Mouse (Mus musculus) liver, embryonic 14.5 days (tissue): ENCODE measurements around the gene Jph3. TPM values are rescaled to one million over a fixed set of nuclear protein-coding genes. Genes with fewer than 3 reads are reported as not detected.

ENCODE experiments used
- ATAC-seq: fragments of 200-750 bp; cut with Nextera tagmentation; 2 replicates; pipeline ENCODE4 v1.8.0; 2017; ENCODE audit warnings: moderate number of reproducible peaks, mild to moderate bottlenecking, moderate library complexity; ENCODE audit not compliant: insufficient read depth
- DNase-seq, 3 experiments: peaks; one replicate each; pipeline ENCODE4 v3.0.0-alpha.2; 2012 to 2013; ENCODE audit warnings: low read depth in 3 of 3, low spot score in 3 of 3
- H3K27ac ChIP-seq: fragments of 300-500 bp; sonication (generic); 2 replicates; pipeline ENCODE4 v1.5.1; 2014; ENCODE audit warnings: moderate library complexity, mild to moderate bottlenecking, control low read depth, inconsistent platforms
- H3K27me3 ChIP-seq: fragments of 300-500 bp; sonication (generic); 2 replicates; pipeline ENCODE4 v1.6.1; 2014; ENCODE audit warnings: mild to moderate bottlenecking, low read length, moderate library complexity; ENCODE audit not compliant: control insufficient read depth, insufficient read depth
- H3K36me3 ChIP-seq: fragments of 300-500 bp; sonication (generic); replicated peaks from 2 replicates; pipeline ENCODE4 v1.6.1; 2014; ENCODE audit warnings: low read depth; ENCODE audit not compliant: control insufficient read depth, insufficient read depth
- H3K4me1 ChIP-seq, 2 experiments: fragments of 200-500 bp in 1 of 2; fragments of 300-500 bp in 1 of 2; sonication (generic) in 1 of 2; replicated peaks; 2 replicates each; pipeline ENCODE4 v1.6.1; 2012 to 2014; ENCODE audit warnings: antibody characterized with exemption in 1 of 2, inconsistent platforms in 1 of 2, low read length in 1 of 2; ENCODE audit not compliant: control insufficient read depth in 2 of 2, insufficient read depth in 2 of 2
- H3K4me2 ChIP-seq: fragments of 300-500 bp; sonication (generic); 2 replicates; pipeline ENCODE4 v1.6.1; 2014; ENCODE audit warnings: low read depth, mild to moderate bottlenecking, control low read depth, moderate library complexity
- H3K4me3 ChIP-seq, 2 experiments: fragments of 200-500 bp in 1 of 2; fragments of 300-500 bp in 1 of 2; sonication (generic) in 1 of 2; 2 replicates each; pipeline ENCODE4 v1.5.1; 2012 to 2014; ENCODE audit warnings: low read depth in 2 of 2, low read length in 2 of 2, mild to moderate bottlenecking in 2 of 2, control low read depth in 1 of 2, inconsistent platforms in 1 of 2, moderate library complexity in 1 of 2; ENCODE audit not compliant: insufficient read depth in 1 of 2
- H3K9ac ChIP-seq: fragments of 300-500 bp; sonication (generic); replicated peaks from 2 replicates; pipeline ENCODE4 v1.6.1; 2014; ENCODE audit warnings: mild to moderate bottlenecking, control low read depth, moderate library complexity
- H3K9me3 ChIP-seq: fragments of 300-500 bp; sonication (generic); 2 replicates; pipeline ENCODE4 v1.6.1; 2016; ENCODE audit warnings: low read length, mixed read lengths; ENCODE audit not compliant: control insufficient read depth
- CTCF ChIP-seq: IDR thresholded peaks from 2 replicates; pipeline ENCODE4 v1.5.1; 2016; ENCODE audit warnings: antibody characterized with exemption, low read depth, control low read depth
- EP300 ChIP-seq: IDR thresholded peaks from 2 replicates; pipeline ENCODE4 v1.6.1; 2016; ENCODE audit warnings: antibody characterized with exemption, low read depth
- WGBS: fragments of 180-500 bp; shearing (Covaris S2); extraction: QIAGEN DNeasy Blood & Tissue Kit; methylation state at CpG from one replicate; pipeline ENCODE4 v1.1.7; 2014; ENCODE audit not compliant: insufficient replicate concordance; 5-methylcytosine and 5-hydroxymethylcytosine counted together
- polyA plus RNA-seq, 2 experiments: library from polyadenylated mRNA; depleted of rRNA in 1 of 2; stranded (reverse) in 1 of 2; unstranded in 1 of 2; fragments of >200 nt; fragmentation: Nextera tagmentation in 1 of 2; extraction: Ambion mirVana in 1 of 2; gene quantifications; 2 replicates each; pipeline versions ENCODE4 v1.2.1 to v1.2.3; 2012 to 2014

The Jph3 gene
- polyA plus RNA-seq, 2 experiments, result not detected

GRCm38 (mm10) chr8:121792159-121792558 lies 62.7 kb downstream of the Jph3 start:
- Histone ChIP-seq H3K4me1 (no peaks in the 10 kb centered on the region), H3K9me3 (no peaks in the 10 kb centered on the region), H3K9ac (no peak overlapping the region), H3K4me3 (no peak overlapping the region), H3K27ac (no peak overlapping the region), H3K36me3 (no peaks in the 10 kb centered on the region; the same call in 1 of the 2 replicates), H3K27me3 (no peaks in the 10 kb centered on the region), H3K4me2 (no peak overlapping the region)
- DNase-seq (peak in 2 of 3 experiments; percentile 13 to 17), ATAC-seq (peak; percentile 40; the same call in 1 of the 2 replicates)
- WGBS, result 13% methylated on average over 7 of the region's 7 CpGs
- no peak for TF ChIP-seq CTCF
- no peak for TF ChIP-seq EP300

GRCm38 (mm10) chr8:121792627-121793026 lies 63.2 kb downstream of the Jph3 start:
- Histone ChIP-seq H3K4me3 (no peak overlapping the region), H3K27ac (no peak overlapping the region)
- no peak for ATAC-seq

GRCm38 (mm10) chr8:121794151-121794550 lies 64.7 kb downstream of the Jph3 start:
- no peak for ATAC-seq
- H3K4me2 ChIP-seq, result no peak overlapping the region
- H3K27ac ChIP-seq, result no peak overlapping the region
- H3K4me1 ChIP-seq, result no peaks in the 10 kb centered on the region
- no peaks in the 10 kb centered on the region for H3K9me3 ChIP-seq
- no peaks in the 10 kb centered on the region for H3K27me3 ChIP-seq
- no peak overlapping the region for H3K4me3 ChIP-seq
- no peaks in the 10 kb centered on the region; the same call in 1 of the 2 replicates for H3K36me3 ChIP-seq
- 54% methylated on average over 3 of the region's 3 CpGs for WGBS
- TF ChIP-seq EP300 (no peak), CTCF (no peak)
- no peak for DNase-seq
- no peak overlapping the region for H3K9ac ChIP-seq

More at GRCm38 (mm10) chr8:121792627-121793026, 63.2 kb downstream of the Jph3 start:
- Histone ChIP-seq H3K9ac (no peak overlapping the region), H3K4me1 (no peaks in the 10 kb centered on the region), H3K36me3 (no peaks in the 10 kb centered on the region; the same call in 1 of the 2 replicates), H3K4me2 (no peak overlapping the region), H3K9me3 (no peaks in the 10 kb centered on the region), H3K27me3 (no peaks in the 10 kb centered on the region)
- TF ChIP-seq CTCF (no peak), EP300 (no peak)
- DNase-seq, result no peak
- 63% methylated on average over 4 of the region's 4 CpGs for WGBS

GRCm38 (mm10) chr8:121795461-121795860 lies 66.0 kb downstream of the Jph3 start:
- no peak overlapping the region for H3K27ac ChIP-seq
- no peak overlapping the region for H3K4me2 ChIP-seq
- DNase-seq, result no peak
- ATAC-seq, result no peak
- WGBS, result 71% methylated on average over 8 of the region's 8 CpGs
- H3K9me3 ChIP-seq, result no peaks in the 10 kb centered on the region
- no peak overlapping the region for H3K9ac ChIP-seq
- H3K4me3 ChIP-seq, result no peak overlapping the region
- no peaks in the 10 kb centered on the region for H3K4me1 ChIP-seq
- H3K27me3 ChIP-seq, result no peaks in the 10 kb centered on the region
- H3K36me3 ChIP-seq, result no peaks in the 10 kb centered on the region; the same call in 1 of the 2 replicates
- TF ChIP-seq EP300 (no peak), CTCF (no peak)

GRCm38 (mm10) chr8:121796406-121796805 lies 67.0 kb downstream of the Jph3 start:
- Histone ChIP-seq H3K4me1 (no peaks in the 10 kb centered on the region), H3K36me3 (no peaks in the 10 kb centered on the region; the same call in 1 of the 2 replicates), H3K27ac (no peak overlapping the region), H3K9me3 (no peaks in the 10 kb centered on the region), H3K4me2 (no peak overlapping the region), H3K4me3 (no peak overlapping the region), H3K9ac (no peak overlapping the region), H3K27me3 (no peaks in the 10 kb centered on the region)
- DNase-seq (no peak), ATAC-seq (no peak)
- 74% methylated on average over 11 of the region's 11 CpGs for WGBS
- TF ChIP-seq CTCF, result no peak
- no peak for TF ChIP-seq EP300
